Mouse (Mus musculus) brain, embryonic 18.5 days (tissue): ENCODE measurements around the gene Gtf2h1.
"Not testable (repeated sequence)": the region's sequence is repeated elsewhere in the genome, so short reads cannot be mapped to it uniquely, and the experiment has no call there.

ENCODE experiments used
- DNase-seq: peaks from one replicate; pipeline ENCODE4 v3.0.0-alpha.2; 2012; ENCODE audit warnings: low read depth, low spot score

Gene Gtf2h1

DNA sequence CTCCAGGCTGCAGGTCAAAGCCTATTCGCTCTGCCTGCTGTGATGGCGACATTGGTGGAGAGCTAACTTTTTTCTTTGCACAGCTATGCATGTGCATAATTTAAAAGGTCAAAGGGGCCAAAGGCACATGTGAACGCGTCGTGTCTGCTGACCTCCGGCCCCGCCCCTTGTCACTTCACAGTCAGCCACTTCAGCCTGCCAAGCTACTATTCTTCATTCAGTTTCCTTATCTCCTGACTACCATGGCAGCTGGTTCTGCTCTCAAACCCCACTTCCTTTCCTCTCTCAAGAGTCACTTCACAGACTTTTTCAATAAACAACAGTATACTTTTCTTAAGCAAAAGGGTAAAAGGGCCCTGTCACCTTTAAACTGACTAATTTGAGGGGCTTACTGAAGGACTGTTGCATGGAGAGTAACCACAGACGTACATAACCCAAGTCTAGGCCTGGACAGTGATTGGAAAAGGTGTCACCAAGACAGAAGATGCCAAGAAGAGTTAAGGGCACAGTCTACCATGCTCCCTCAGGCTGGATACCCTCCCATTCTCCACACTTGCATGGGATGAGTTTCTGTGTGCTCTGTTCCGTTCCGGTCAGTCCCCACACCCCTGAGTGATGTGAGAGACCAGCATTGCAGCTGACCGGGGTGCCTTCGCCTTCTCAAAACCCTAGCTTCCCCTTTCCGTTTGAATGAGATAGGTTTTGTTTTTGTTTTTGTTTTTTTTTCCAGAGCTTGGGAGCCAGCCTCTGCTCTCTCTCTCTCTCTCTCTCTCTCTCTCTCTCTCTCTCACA lies 35.1 kb downstream of the Gtf2h1 start:
- no peak for DNase-seq

DNA sequence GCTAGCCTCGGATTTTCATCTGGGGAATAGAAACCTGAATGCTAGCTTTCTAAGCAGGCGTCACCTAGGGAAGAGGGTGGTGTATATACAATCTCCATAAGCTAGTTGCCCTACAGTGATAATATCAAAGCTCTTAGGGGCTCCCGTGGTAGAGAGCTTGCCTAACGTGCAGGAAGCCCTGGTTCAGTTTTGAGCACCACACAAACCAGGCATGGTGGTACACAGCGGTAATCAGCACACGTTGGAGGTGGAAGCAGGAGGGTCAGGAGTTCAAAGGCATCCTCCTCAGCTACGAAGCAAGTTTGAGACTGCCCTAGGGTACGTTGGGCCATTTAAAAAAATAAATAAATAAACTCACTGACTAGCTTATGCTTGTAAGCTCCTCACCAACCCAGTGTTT lies 35.8 kb downstream of the Gtf2h1 start:
- DNase-seq, result no peak

DNA sequence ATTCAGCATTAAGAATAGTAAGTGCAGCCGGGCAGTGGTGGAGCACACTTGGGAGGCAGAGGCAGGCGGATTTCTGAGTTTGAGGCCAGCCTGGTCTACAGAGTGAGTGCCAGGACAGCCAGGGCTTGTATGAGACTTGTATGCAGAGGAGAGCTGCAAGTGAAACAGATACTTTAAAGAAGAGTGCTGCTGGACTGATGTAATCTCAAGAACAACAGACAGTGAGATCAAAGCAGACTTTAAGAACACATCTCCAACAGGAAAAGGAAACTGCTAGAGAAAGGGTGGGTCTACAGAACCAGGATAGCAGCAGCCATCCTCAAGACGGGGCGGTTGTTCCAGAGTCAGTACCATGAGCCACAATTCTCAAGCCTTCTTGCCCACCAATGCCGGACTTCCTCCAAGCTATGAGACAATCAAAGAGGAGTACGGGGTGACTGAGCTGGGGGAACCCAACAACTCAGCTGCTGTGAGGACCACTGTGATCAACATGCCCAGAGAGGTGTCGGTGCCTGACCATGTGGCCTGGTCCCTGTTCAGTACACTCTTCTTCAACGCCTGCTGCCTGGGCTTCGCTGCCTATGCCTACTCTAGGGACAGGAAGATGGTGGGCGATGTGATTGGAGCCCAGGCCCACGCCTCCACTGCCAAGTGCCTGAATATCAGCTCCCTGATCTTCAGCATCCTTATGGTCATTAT lies 36.4 kb downstream of the Gtf2h1 start:
- DNase-seq, result not testable (repeated sequence)

GRCm38 (mm10) chr7:46833266-46833665 lies 37.4 kb downstream of the Gtf2h1 start:
- no peak for DNase-seq

DNA sequence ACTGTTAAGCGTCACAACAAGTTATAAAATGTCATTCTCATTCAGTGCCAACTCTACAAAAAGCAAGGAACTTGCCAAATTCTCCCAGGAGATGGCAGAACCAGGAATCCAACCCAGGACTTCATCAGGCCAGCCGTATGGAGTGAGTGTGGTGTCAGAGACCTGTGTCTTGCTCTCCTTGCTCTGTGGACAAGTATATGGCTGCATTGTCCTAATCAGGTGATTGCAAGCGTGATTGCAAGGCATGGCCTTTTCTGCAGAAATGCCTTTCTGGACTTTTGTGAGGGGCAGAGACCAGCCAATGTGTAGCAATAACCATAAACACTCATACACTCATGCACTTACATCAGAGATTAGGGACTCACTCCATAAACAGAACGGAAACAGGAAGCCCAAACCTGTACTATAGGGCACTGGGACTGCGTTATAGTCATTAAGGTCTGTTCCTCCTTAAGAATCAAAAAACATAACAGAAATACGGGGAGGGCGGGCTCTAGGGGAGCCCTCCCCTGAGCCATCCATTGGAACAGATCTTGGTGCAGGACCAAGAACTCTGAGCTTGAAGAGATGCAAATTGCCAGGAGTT lies 37.9 kb downstream of the Gtf2h1 start:
- DNase-seq, result no peak

DNA sequence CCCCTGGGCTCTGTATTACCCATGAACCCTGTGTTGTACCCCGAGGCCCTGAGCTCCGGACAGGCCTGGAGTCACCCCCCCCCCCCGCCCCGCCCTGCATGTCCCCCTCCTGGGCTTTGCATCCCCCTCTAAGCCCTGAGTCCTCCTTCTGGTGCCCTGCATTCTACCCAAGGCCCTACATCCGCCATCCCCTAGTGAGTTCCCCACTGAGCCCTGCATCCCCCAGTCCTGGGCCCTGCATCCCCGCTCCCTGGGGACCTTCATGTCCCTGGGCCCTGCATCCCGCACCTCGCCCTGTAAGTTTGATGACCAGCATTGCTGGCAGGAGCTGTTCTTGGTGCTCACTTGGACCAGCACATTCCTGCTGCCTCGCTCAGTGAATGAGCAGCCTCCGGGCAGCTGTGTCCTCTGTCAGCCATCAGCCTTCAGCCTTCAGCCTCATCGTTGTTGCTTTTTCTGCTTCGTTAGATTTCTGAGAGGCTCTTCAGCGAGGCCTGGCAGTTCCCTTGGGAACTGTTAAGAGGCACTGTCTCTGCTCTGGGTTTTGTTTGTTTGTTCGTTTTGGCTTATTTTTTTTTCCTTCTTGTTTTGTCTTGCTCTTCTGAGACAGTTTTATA lies 39.2 kb downstream of the Gtf2h1 start:
- no peak for DNase-seq

- DNase-seq, result no peak
These were observed 40.5 kb downstream of the Gtf2h1 start for GRCm38 (mm10) chr7:46836357-46836756.

GRCm38 (mm10) chr7:46837073-46837472 lies 41.2 kb downstream of the Gtf2h1 start:
- no peak for DNase-seq

DNA sequence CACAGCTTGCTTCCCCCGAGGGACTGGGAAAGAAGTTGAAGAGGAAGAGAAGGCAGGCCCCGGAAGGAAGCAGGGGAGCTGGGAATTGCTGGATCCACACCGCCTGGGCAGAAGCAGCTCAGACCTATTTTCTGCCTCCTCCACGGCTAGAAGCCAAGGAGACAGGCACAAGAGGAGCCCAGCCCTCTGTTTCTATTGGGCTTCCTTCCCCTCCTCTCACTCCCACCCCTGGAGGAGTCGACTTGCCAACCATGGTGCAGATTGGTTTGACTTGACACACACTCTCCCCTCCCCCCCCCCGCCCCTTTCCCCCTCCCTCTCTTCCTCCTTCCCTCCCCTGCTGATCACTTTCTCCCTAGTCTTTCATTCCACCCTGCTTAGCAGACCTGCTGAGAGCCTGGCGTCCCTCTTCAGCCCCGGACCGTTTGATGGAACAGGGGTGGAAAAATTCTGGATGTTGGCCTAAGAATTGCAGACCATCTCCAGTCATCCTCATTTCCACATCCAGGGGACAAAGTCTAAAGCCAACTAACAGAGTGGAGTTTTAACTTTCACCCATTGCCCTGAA lies 42.3 kb downstream of the Gtf2h1 start:
- peak; percentile 43 for DNase-seq

DNA sequence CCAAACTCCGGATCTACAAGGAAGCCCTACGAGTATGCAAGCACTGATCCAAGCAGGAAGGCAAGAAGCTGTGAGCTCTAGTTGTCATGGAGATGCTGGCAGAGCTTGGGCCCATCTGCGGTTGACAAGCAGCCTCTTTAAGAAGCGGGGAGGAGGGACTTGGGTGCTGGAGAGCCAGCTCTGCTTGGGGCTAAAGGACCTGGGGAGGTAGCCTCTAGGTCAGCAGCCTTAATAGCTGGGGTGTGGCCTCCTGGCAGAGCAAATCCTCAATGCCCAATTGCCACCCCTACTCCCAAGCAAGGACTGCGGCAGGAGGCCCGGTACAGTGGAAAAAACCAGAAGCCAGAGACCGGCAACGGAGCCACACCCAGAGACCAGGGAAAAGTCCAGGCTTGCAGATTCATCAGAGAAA lies 43.0 kb downstream of the Gtf2h1 start:
- peak; percentile 84 for DNase-seq

DNA sequence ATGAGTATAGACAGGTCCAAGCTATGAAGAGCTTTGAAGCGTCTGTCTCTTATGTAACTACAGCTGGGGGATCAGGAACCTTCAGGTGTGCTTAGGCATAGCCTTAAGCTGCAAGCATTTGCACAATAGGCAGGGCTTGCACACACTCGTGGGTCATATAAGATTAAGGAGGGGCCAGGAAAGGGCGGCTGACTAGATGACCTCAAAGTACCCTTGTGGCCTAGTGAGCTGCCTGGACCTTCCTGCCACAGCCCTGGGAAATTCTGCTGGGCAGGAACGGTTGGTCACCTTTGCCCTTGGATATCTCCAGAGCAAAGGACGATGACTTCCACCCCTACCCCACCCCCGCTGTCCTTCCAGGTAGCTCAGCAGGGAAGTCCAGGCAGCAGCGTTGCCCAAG lies 43.5 kb downstream of the Gtf2h1 start:
- no peak for DNase-seq

- DNase-seq, result no peak
These were observed 44.0 kb downstream of the Gtf2h1 start for GRCm38 (mm10) chr7:46839861-46840260.

- no peak for DNase-seq
These were observed 44.4 kb downstream of the Gtf2h1 start for GRCm38 (mm10) chr7:46840326-46840725.

- no peak for DNase-seq
These were observed 45.1 kb downstream of the Gtf2h1 start, which contains the start of gene Ldha for GRCm38 (mm10) chr7:46840787-46841525. Ldha (plus strand) TSS chr7:46841475.

GRCm38 (mm10) chr7:46842278-46842677 lies 46.4 kb downstream of the Gtf2h1 start:
- no peak for DNase-seq

- no peak for DNase-seq
These were observed 47.7 kb downstream of the Gtf2h1 start for GRCm38 (mm10) chr7:46843576-46843975.

- DNase-seq, result peak; percentile 76
These were observed 49.5 kb downstream of the Gtf2h1 start for GRCm38 (mm10) chr7:46845211-46845977.

DNA sequence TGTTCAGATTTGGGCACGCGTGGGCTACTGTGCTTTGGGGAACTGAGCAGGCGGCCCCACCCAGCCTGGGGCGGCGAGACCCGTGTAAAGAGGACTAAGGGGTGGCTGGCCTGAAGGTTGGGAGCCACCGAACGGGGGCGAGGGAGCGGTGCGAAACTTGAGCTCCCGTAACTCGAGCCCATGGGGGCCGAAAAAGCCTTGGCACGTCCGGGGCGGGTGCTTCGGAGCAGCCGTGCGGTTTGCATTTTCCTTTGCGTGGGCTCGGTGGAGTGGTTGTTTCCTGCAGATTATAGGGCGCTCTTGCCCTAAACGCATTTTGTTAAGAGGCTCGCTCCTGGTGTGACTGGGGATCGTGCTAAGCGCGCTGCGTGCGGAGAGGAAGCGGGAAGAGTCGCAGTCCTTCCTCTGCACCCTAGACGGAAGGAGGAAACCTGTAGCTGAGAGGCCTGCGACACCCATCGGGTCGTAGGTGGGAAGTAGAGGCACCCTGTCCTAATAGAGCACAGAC lies 50.1 kb downstream of the Gtf2h1 start:
- DNase-seq, result peak; percentile 12

- peak; percentile 60 for DNase-seq
These were observed 50.8 kb downstream of the Gtf2h1 start for GRCm38 (mm10) chr7:46846486-46847244.
